Mouse (Mus musculus): ENCODE results near the gene Clic1. TPM values are rescaled to one million over a fixed set of nuclear protein-coding genes. Genes with fewer than 3 reads are reported as not detected.

The Clic1 gene
- polyA plus RNA-seq, 1 experiment from 2014 or later = 99.6 TPM

GRCm38 (mm10) chr17:35092403-35093198 lies 42.8 kb downstream of the Clic1 start:
- H3K4me3 ChIP-seq (replicated peaks) = no peak overlapping the region
- H3K9ac ChIP-seq (replicated peaks) = no peak overlapping the region; the same call in 1 of the 2 replicates
- WGBS = 93% methylated on average over 14 of the region's 14 CpGs
- no peaks in the 10 kb centered on the region for H3K27me3 ChIP-seq
- ATAC-seq = no peak
- H3K27ac ChIP-seq = no peak overlapping the region
- H3K9me3 ChIP-seq = no peaks in the 10 kb centered on the region
- H3K4me2 ChIP-seq (replicated peaks) = no peak overlapping the region
- H3K4me1 ChIP-seq (replicated peaks) = peaks cover 14% of the 10 kb centered on the region
- H3K36me3 ChIP-seq = peaks cover 63% of the 10 kb centered on the region

DNA sequence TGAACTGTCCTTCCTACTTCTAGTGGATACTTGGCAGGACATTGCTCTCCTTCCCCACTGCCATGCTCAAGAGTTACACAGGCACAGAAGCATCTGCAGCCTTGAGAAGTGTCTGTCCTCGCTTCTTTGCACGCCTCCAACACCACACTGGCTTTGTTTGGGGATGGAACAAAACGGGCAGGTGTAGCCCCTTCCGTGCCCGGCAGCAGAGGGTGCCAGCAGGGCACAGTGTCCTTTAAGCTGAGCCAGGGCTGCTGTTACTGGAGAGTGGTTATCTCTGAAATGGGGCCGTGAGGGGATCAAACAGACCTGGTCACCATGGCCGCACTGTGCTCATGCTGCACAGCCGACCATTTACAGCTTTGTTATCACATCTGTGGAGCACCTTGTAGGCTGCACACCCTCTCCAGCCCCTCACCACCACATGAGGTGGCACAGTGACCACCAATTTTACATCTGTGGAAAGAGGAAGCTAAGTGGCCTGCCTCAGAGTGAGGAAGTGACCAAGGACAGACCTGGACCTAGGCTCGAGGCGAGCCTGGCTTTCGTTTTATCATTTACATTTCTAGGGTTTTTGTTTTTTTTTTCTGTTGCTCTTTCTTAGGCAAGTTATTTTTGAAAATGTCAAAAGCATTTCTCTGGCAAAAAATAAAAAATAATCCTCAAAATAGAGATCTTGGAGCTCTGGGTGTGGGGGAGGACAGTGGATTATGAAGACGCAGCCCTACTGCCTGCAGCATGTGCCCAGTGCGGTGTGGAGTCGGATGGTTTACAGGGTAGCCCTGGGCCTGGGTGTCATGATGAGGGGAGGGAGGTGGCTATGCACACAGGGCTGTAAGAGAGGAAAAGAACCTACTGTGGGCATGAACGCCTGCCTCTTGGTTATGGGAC lies 45.0 kb downstream of the Clic1 start:
- H3K27me3 ChIP-seq = no peaks in the 10 kb centered on the region
- 93% methylated on average over 15 of the region's 15 CpGs for WGBS
- no peak overlapping the region for H3K4me2 ChIP-seq (replicated peaks)
- H3K4me1 ChIP-seq (replicated peaks) = peaks cover 13% of the 10 kb centered on the region
- no peak overlapping the region for H3K4me3 ChIP-seq (replicated peaks)
- H3K9ac ChIP-seq (replicated peaks) = no peak overlapping the region
- H3K27ac ChIP-seq = no peak overlapping the region
- H3K9me3 ChIP-seq = no peaks in the 10 kb centered on the region
- ATAC-seq = no peak
- peaks cover 84% of the 10 kb centered on the region for H3K36me3 ChIP-seq

DNA sequence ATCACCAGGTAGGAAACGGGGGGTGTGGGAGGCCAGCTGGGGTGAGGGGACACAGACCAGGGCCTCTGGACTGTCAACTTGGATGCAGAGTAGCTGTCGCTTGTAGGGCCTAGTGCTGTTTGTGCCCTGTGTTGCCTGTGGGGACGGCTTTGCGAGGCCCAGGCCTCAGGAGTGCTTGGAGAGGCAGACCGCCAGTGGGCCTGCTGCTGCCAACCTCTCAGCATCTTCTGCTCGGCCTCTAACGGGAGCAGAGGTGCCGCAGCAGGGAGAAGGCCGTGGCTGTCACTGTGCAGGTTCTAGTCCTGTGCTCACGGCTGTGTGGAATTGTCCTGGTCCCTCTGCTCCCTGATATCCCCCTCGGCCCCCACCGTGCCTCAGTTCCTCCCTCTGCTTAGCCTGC lies 46.8 kb downstream of the Clic1 start:
- Histone ChIP-seq H3K4me1 (replicated peaks) (no peaks in the 10 kb centered on the region), H3K4me2 (replicated peaks) (no peak overlapping the region), H3K4me3 (replicated peaks) (no peak overlapping the region), H3K27ac (no peak overlapping the region), H3K9ac (replicated peaks) (no peak overlapping the region), H3K9me3 (no peaks in the 10 kb centered on the region), H3K27me3 (no peaks in the 10 kb centered on the region), H3K36me3 (peaks cover 96% of the 10 kb centered on the region)
- WGBS = 80% methylated on average over 12 of the region's 12 CpGs
- no peak for ATAC-seq

GRCm38 (mm10) chr17:35097164-35097655 lies 47.4 kb downstream of the Clic1 start:
- H3K36me3 ChIP-seq = peaks cover 98% of the 10 kb centered on the region
- no peak for ATAC-seq
- H3K27me3 ChIP-seq = no peaks in the 10 kb centered on the region
- H3K9ac ChIP-seq (replicated peaks) = no peak overlapping the region
- no peak overlapping the region for H3K4me2 ChIP-seq (replicated peaks)
- H3K4me1 ChIP-seq (replicated peaks) = no peaks in the 10 kb centered on the region
- no peak overlapping the region for H3K27ac ChIP-seq
- WGBS = 73% methylated on average over 12 of the region's 12 CpGs
- H3K9me3 ChIP-seq = no peaks in the 10 kb centered on the region
- no peak overlapping the region for H3K4me3 ChIP-seq (replicated peaks)

GRCm38 (mm10) chr17:35100196-35100765 lies 50.5 kb downstream of the Clic1 start:
- peaks cover 87% of the 10 kb centered on the region for H3K36me3 ChIP-seq
- no peaks in the 10 kb centered on the region for H3K4me1 ChIP-seq (replicated peaks)
- no peak for ATAC-seq
- H3K4me2 ChIP-seq (replicated peaks) = no peak overlapping the region
- no peaks in the 10 kb centered on the region for H3K9me3 ChIP-seq
- H3K27me3 ChIP-seq = no peaks in the 10 kb centered on the region
- WGBS = 67% methylated on average over 10 of the region's 10 CpGs
- H3K9ac ChIP-seq (replicated peaks) = no peak overlapping the region
- no peak overlapping the region for H3K4me3 ChIP-seq (replicated peaks)
- H3K27ac ChIP-seq = no peak overlapping the region

DNA sequence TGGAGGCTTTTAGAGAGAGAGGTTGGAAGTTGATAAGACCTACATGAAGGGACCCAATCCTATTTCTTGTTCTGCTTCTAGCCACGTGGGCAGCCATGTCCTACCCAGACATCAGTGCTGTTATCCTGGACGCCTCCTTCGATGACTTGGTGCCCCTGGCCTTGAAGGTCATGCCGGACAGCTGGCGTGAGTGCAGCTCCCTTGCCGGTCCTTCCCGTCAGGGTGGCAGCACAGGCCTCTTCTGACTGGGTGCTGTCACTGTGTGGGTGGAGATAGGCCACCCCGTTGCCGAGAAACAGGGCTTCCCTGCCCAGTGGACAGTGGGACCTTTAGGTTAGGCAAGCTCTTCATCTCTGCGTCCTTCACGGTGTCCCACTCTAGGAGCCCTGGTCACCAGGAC lies 51.4 kb downstream of the Clic1 start:
- Histone ChIP-seq H3K27ac (no peak overlapping the region), H3K4me1 (replicated peaks) (peaks cover 5% of the 10 kb centered on the region), H3K9me3 (no peaks in the 10 kb centered on the region), H3K27me3 (no peaks in the 10 kb centered on the region), H3K4me3 (replicated peaks) (no peak overlapping the region), H3K9ac (replicated peaks) (0 out of 2 replicates have a peak overlapping the region, but pooled peaks have one; percentile 19), H3K36me3 (peaks cover 79% of the 10 kb centered on the region), H3K4me2 (replicated peaks) (no peak overlapping the region)
- ATAC-seq = no peak
- 94% methylated on average over 11 of the region's 11 CpGs for WGBS

DNA sequence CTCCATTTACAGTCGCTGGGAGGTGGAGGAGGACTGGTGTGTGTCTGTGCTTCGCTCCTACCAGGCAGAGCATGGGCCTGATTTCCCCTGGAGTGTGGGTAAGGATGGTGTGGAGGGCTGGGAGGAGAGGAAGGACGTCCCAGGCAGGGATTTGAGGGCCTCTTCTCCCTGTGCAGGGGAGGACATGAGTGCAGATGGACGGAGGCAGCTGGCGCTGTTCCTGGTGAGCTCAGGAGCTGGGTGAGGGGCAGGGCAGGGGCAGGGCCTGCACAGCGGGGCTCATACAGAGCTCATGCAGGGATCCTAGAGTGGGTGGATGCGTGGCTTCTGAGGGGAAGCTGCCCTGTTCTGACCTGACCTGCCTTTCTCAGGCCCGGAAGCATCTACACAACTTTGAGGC lies 52.5 kb downstream of the Clic1 start:
- 73% methylated on average over 8 of the region's 8 CpGs for WGBS
- Histone ChIP-seq H3K9ac (replicated peaks) (no peak overlapping the region), H3K27ac (no peak overlapping the region), H3K36me3 (peaks cover 68% of the 10 kb centered on the region), H3K9me3 (no peaks in the 10 kb centered on the region), H3K4me3 (replicated peaks) (no peak overlapping the region), H3K27me3 (no peaks in the 10 kb centered on the region), H3K4me2 (replicated peaks) (no peak overlapping the region), H3K4me1 (replicated peaks) (peaks cover 7% of the 10 kb centered on the region)
- ATAC-seq = no peak

GRCm38 (mm10) chr17:35103221-35103690 lies 53.5 kb downstream of the Clic1 start:
- Histone ChIP-seq H3K9ac (replicated peaks) (no peak overlapping the region), H3K27ac (no peak overlapping the region), H3K9me3 (no peaks in the 10 kb centered on the region), H3K4me2 (replicated peaks) (no peak overlapping the region), H3K36me3 (peaks cover 58% of the 10 kb centered on the region), H3K4me1 (replicated peaks) (peaks cover 7% of the 10 kb centered on the region), H3K4me3 (replicated peaks) (no peak overlapping the region), H3K27me3 (no peaks in the 10 kb centered on the region)
- ATAC-seq = no peak
- 76% methylated on average over 6 of the region's 6 CpGs for WGBS

DNA sequence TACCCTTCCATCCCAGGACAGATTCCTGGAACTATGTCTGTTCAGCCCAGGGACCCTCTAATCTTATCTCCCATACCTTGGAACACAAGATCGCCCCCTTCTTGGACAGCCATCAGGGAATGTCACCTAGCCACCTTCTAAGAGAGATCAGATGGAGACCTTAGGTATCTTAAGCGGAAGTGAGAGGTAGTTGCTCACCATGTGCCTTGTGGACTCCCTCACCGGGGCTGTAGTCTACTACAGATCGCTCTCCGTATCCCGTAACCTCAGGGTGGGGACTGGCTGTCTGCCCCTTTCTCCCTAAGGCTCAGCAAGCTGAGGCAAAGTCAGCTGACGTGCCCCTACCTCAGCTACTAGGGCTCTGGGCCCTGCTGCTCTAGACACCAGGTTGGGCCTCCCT lies 54.3 kb downstream of the Clic1 start:
- 92% methylated on average over 7 of the region's 7 CpGs for WGBS
- no peak for ATAC-seq
- no peak overlapping the region for H3K9ac ChIP-seq (replicated peaks)

GRCm38 (mm10) chr17:35104754-35105153 lies 55.0 kb downstream of the Clic1 start:
- no peak overlapping the region for H3K4me2 ChIP-seq (replicated peaks)
- H3K27me3 ChIP-seq = no peaks in the 10 kb centered on the region
- H3K4me3 ChIP-seq (replicated peaks) = no peak overlapping the region
- H3K27ac ChIP-seq = no peak overlapping the region
- H3K4me1 ChIP-seq (replicated peaks) = peaks cover 7% of the 10 kb centered on the region
- H3K9me3 ChIP-seq = no peaks in the 10 kb centered on the region
- H3K36me3 ChIP-seq = peaks cover 43% of the 10 kb centered on the region
- 0 out of 2 replicates have a peak overlapping the region, but pooled peaks have one; percentile 8 for H3K9ac ChIP-seq (replicated peaks)
- 69% methylated on average over 6 of the region's 6 CpGs for WGBS
- no peak for ATAC-seq

More for the DNA sequence above, 54.3 kb downstream of the Clic1 start:
- H3K4me3 ChIP-seq (replicated peaks) = no peak overlapping the region
- H3K4me2 ChIP-seq (replicated peaks) = no peak overlapping the region
- H3K36me3 ChIP-seq = peaks cover 50% of the 10 kb centered on the region
- H3K9me3 ChIP-seq = no peaks in the 10 kb centered on the region
- peaks cover 7% of the 10 kb centered on the region for H3K4me1 ChIP-seq (replicated peaks)
- no peaks in the 10 kb centered on the region for H3K27me3 ChIP-seq
- no peak overlapping the region for H3K27ac ChIP-seq

DNA sequence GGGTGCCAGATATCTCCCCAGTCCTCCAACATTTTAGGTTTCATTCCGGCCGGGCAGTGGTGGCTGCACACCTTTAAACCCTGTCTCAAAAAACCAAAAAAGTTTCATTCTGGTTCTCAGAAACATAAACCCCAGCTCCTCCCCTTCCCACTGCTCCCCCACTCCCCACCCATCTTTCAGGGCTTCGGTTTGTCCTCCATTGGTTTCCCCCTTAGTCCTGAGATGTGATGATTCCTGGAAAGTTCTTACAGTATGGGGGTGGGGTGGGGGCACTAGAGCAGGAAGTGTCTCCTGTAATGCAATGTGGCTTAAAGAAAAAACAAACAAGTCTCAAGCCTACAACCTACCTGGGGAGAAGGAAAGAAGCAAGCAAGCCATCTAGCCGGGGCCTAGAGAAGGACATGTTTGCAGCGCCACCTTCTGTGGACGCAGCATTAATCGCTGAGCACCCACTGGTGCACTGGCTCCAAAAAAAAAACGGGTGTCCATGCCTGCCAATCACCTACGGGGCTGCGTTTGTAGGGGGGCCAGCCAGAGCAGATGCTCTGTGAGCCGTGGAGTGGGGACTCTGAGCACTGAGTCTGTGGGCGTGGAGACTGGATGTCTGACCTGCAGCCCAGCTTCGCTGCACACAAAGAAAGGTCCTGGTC lies 56.1 kb downstream of the Clic1 start:
- Histone ChIP-seq H3K27ac (peak overlapping the region; percentile 40), H3K9ac (replicated peaks) (peak overlapping the region; percentile 61), H3K27me3 (no peaks in the 10 kb centered on the region), H3K4me3 (replicated peaks) (0 out of 2 replicates have a peak overlapping the region, but pooled peaks have one; percentile 13), H3K4me1 (replicated peaks) (peaks cover 7% of the 10 kb centered on the region), H3K36me3 (peaks cover 32% of the 10 kb centered on the region), H3K9me3 (no peaks in the 10 kb centered on the region), H3K4me2 (replicated peaks) (peak overlapping the region; percentile 41)
- 19% methylated on average over 13 of the region's 13 CpGs for WGBS
- peak; percentile 35 for ATAC-seq

Data from midbrain, embryonic 13.5 days (tissue).